Mouse (Mus musculus) pancreas, adult 10 weeks (tissue): ENCODE measurements around the gene Smlr1. TPM values are rescaled to one million over a fixed set of nuclear protein-coding genes. Genes with fewer than 3 reads are reported as not detected.

Experiments used
- polyA plus RNA-seq: library from polyadenylated mRNA; stranded (reverse); fragments of 350-450 nt; fragmentation: Illumina TruSeq; extraction: RNeasy Lipid Tissue Mini Kit (QIAGEN cat#74804); gene quantifications from one replicate; pipeline ENCODE4 v1.2.3, GENCODE M21; 2015; ENCODE audit warnings: low read depth, low replicate concordance; ENCODE audit not compliant: insufficient read depth

The Smlr1 gene
- not detected for polyA plus RNA-seq

DNA sequence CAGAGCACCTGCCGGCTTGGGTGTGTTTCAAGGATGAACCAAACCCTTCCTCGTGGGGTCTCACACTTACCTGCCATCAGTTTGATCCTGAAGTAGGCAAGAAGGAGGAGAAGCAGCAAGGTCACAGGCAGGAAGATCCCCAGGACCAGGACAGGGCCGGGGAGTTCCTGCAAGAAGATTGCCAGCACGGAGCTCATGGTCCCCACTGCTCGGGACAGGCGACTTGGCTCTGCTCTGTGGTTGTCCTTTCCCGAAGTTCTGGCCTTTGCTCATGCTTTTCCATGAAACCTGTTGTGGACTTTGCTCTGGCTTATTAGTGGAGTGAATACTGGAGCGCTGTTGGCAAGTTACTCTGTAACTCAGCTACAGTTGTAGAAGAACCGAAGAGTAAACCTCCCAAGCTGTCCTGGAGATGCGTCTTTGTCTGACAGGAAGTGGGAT, at the start of gene Smlr1:
Gene Smlr1 (minus strand): TSS at position 377 of the 441 bp plus-strand sequence.

Other genes starting within 250 kb of the Smlr1 start
- 13.3 TPM for gene Akap7, start 228.4 kb downstream of the Smlr1 start, polyA plus RNA-seq
- 22.8 TPM for gene Epb41l2, start 176.5 kb downstream of the Smlr1 start, polyA plus RNA-seq